Mouse (Mus musculus) monocyte, adult 5-6 weeks (primary cell): ENCODE data around the gene Olfr1191-ps1. TPM values are rescaled to one million over a fixed set of nuclear protein-coding genes. Genes with fewer than 3 reads are reported as not detected.
"Not testable (repeated sequence)": the region's sequence is repeated elsewhere in the genome, so short reads cannot be mapped to it uniquely, and the experiment has no call there.

Experiments
- ATAC-seq: fragments of 153-309, 156-312 bp; replicated peaks from 2 replicates; pipeline ENCODE4 v1.8.0; 2017; ENCODE audit warnings: mild to moderate bottlenecking; ENCODE audit not compliant: low TSS enrichment, insufficient number of reproducible peaks, severe bottlenecking, poor library complexity, low FRiP score
- total RNA-seq: library from RNA; stranded (forward); fragments of 200-1000, 200-491, 200-594 nt; gene quantifications from 3 replicates; pipeline ENCODE4 v1.2.3, GENCODE M21; 2017

Gene Olfr1191-ps1
- total RNA-seq: not detected in 3 replicates

DNA sequence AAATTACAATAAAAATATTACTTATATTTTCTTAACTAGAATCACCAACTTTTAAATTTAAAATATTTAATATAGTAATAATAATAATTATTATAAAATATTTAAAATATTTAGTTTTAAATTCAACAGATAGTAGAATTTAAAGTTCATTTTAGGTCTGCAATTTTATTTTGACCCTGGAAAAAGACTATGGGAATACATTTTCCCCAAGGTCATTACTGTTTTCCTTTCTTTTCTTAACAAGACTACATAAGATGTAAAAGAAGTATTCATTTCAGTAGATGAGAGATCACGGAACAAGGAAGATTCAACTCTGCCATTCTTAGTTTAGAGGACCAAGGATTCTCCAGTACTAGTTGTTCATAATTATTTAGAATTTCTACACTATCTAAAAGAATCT, at the start of gene Olfr1191-ps1:
Gene Olfr1191-ps1 (plus strand): TSS at position 301 of the 400 bp plus-strand sequence.
- ATAC-seq: not testable (repeated sequence)

DNA sequence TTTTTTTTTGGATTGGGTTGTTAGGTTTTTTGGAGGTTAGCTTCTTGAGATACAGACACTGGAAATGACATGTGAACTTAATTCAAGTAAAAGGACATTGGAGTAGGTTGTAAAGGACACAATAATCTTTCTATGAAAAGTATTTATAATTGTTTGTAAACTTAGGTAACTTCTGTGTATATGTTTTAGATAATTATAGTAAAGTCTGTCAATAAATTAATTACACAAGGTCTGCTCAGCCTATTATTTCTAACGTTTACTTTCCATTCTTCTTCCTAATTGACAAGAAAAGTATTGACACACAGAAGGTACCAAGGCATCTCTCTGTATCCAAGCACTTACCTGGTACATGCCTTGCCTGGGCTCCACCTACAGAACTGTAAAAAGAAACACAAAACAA, 7.9 kb downstream of the Olfr1191-ps1 start, which contains the start of gene Olfr1192-ps1:
Gene Olfr1192-ps1 (plus strand): TSS at position 301 of the 400 bp plus-strand sequence.
- ATAC-seq: no peak

DNA sequence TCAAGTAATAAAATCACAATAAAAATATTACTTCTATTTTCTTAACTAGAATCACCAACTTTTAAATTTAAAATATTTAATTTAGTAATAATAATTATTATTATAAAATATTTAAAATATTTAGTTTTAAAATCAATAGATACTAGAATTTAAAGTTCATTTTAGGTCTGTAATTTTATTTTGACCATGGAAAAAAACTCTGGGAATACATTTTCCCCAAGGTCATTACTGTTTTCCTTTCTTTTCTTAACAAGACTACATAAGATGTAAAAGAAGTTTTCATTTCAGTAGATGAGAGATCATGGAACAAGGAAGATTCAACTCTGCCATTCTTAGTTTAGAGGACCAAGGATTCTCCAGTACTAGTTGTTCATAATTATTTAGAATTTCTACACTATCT, 35.0 kb downstream of the Olfr1191-ps1 start, which contains the start of gene Olfr1193:
Gene Olfr1193 (plus strand): TSS at position 301 of the 400 bp plus-strand sequence.
- not testable (repeated sequence) for ATAC-seq

DNA sequence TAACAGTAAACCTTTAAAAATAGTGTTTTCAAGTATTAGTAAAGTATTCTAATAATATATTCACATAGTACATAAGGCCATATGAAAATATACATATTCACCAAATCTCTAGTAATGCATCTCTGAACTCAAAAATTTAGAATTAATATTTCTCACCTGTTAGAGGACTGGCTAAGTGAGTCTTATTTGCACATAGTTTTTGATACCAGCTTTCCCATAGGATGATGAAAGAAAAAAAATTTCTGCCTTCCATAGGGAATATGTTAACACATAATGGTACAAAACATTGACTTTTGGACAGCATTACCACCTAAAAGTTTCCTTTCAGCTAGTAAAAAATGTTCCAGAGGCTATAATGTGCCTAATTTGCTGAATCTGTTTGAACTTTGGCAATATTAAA, 48.7 kb downstream of the Olfr1191-ps1 start, which contains the start of gene Olfr1195:
Gene Olfr1195 (minus strand): TSS at position 101 of the 400 bp plus-strand sequence.
- no peak for ATAC-seq

Other genes starting within 250 kb of the Olfr1191-ps1 start
- not detected in 3 replicates for gene Olfr1179, start 234.1 kb upstream of the Olfr1191-ps1 start, total RNA-seq
- gene Olfr1180, start 221.4 kb upstream of the Olfr1191-ps1 start, total RNA-seq: not detected in 3 replicates
- gene Olfr1181, start 214.4 kb upstream of the Olfr1191-ps1 start, total RNA-seq: not detected in 3 replicates
- not detected in 3 replicates for gene Gm13757, start 191.4 kb upstream of the Olfr1191-ps1 start, total RNA-seq
- 0.19 TPM in 1 of 3 replicates, not detected in the others for gene Olfr1183, start 185.7 kb upstream of the Olfr1191-ps1 start, total RNA-seq
- gene Olfr1184, start 156.9 kb upstream of the Olfr1191-ps1 start, total RNA-seq: not detected in 3 replicates
- gene Olfr1185-ps1, start 147.2 kb upstream of the Olfr1191-ps1 start, total RNA-seq: not detected in 3 replicates
- not detected in 3 replicates for gene Olfr1186, start 122.0 kb upstream of the Olfr1191-ps1 start, total RNA-seq
- gene Olfr1188, start 83.6 kb upstream of the Olfr1191-ps1 start, total RNA-seq: not detected in 3 replicates
- not detected in 3 replicates for gene Olfr1189, start 54.1 kb upstream of the Olfr1191-ps1 start, total RNA-seq
- gene Olfr1192-ps1, start 8.0 kb downstream of the Olfr1191-ps1 start, total RNA-seq: not detected in 3 replicates
- gene Olfr1193, start 35.1 kb downstream of the Olfr1191-ps1 start, total RNA-seq: not detected in 3 replicates
- not detected in 3 replicates for gene Olfr1195, start 48.6 kb downstream of the Olfr1191-ps1 start, total RNA-seq
- not detected in 3 replicates for gene Olfr1196, start 64.1 kb downstream of the Olfr1191-ps1 start, total RNA-seq
- not detected in 3 replicates for gene Olfr1197, start 91.8 kb downstream of the Olfr1191-ps1 start, total RNA-seq
- not detected in 3 replicates for gene Olfr1198, start 110.8 kb downstream of the Olfr1191-ps1 start, total RNA-seq
- gene Olfr1199, start 119.9 kb downstream of the Olfr1191-ps1 start, total RNA-seq: not detected in 3 replicates
- not detected in 3 replicates for gene Olfr1200, start 129.9 kb downstream of the Olfr1191-ps1 start, total RNA-seq
- gene Olfr1201, start 152.5 kb downstream of the Olfr1191-ps1 start, total RNA-seq: not detected in 3 replicates
- gene Olfr1202, start 174.0 kb downstream of the Olfr1191-ps1 start, total RNA-seq: not detected in 3 replicates
- not detected in 3 replicates for gene Olfr1205, start 189.2 kb downstream of the Olfr1191-ps1 start, total RNA-seq
- not detected in 3 replicates for gene Olfr1204, start 208.8 kb downstream of the Olfr1191-ps1 start, total RNA-seq
- gene Olfr1206, start 222.7 kb downstream of the Olfr1191-ps1 start, total RNA-seq: not detected in 3 replicates